Mouse (Mus musculus): Measurements from ENCODE around the gene R3hdml. TPM values are rescaled to one million over a fixed set of nuclear protein-coding genes. Genes with fewer than 3 reads are reported as not detected.
"Not testable (repeated sequence)": the region's sequence is repeated elsewhere in the genome, so short reads cannot be mapped to it uniquely, and the experiment has no call there.

The R3hdml gene
- polyA plus RNA-seq, 1 experiment, result not detected

GRCm38 (mm10) chr2:163459380-163459779 is 32.7 kb upstream of the R3hdml start:
- no peaks in the 10 kb centered on the region for H3K9me3 ChIP-seq (ENCODE audit: control insufficient read depth, low read length)
- peaks cover 20% of the 10 kb centered on the region for H3K27me3 ChIP-seq (ENCODE audit: control insufficient read depth)
- no peaks in the 10 kb centered on the region for H3K36me3 ChIP-seq (ENCODE audit: control insufficient read depth)
- H3K4me1 ChIP-seq (ENCODE audit: control insufficient read depth), result peaks cover 2% of the 10 kb centered on the region; the same call in 1 of the 2 replicates
- no peak overlapping the region for H3K4me3 ChIP-seq (replicated peaks)
- TF ChIP-seq TAL1 (IDR thresholded peaks at IDR 0.05; ENCODE audit: low read length) (no peak), GATA1 (IDR thresholded peaks at IDR 0.05; ENCODE audit: low read length) (no peak)

GRCm38 (mm10) chr2:163460622-163461021 is 31.5 kb upstream of the R3hdml start:
- TF ChIP-seq GATA1 (IDR thresholded peaks at IDR 0.05; ENCODE audit: low read length) (no peak), TAL1 (IDR thresholded peaks at IDR 0.05; ENCODE audit: low read length) (no peak)
- no peak overlapping the region for H3K4me3 ChIP-seq (replicated peaks)
- H3K36me3 ChIP-seq (ENCODE audit: control insufficient read depth), result peaks cover 2% of the 10 kb centered on the region; the same call in 1 of the 2 replicates
- H3K27me3 ChIP-seq (ENCODE audit: control insufficient read depth), result peaks cover 20% of the 10 kb centered on the region
- peaks cover 2% of the 10 kb centered on the region; the same call in 1 of the 2 replicates for H3K4me1 ChIP-seq (ENCODE audit: control insufficient read depth)
- H3K9me3 ChIP-seq (ENCODE audit: control insufficient read depth, low read length), result no peaks in the 10 kb centered on the region

- H3K4me3 ChIP-seq (replicated peaks); H3K9me3 ChIP-seq (ENCODE audit: control insufficient read depth, low read length): not testable (repeated sequence)
These were observed 30.8 kb upstream of the R3hdml start for GRCm38 (mm10) chr2:163461307-163461706.

GRCm38 (mm10) chr2:163462386-163462785 is 29.7 kb upstream of the R3hdml start:
- H3K36me3 ChIP-seq (ENCODE audit: control insufficient read depth), result peaks cover 12% of the 10 kb centered on the region

More at GRCm38 (mm10) chr2:163461307-163461706, 30.8 kb upstream of the R3hdml start:
- not testable (repeated sequence) for H3K36me3 ChIP-seq (ENCODE audit: control insufficient read depth); H3K4me1 ChIP-seq (ENCODE audit: control insufficient read depth)
- H3K27me3 ChIP-seq (ENCODE audit: control insufficient read depth), result peaks cover 20% of the 10 kb centered on the region

GRCm38 (mm10) chr2:163462801-163463200 is 29.3 kb upstream of the R3hdml start:
- no peak overlapping the region for H3K4me3 ChIP-seq (replicated peaks)
- peaks cover 20% of the 10 kb centered on the region for H3K27me3 ChIP-seq (ENCODE audit: control insufficient read depth)
- no peaks in the 10 kb centered on the region for H3K9me3 ChIP-seq (ENCODE audit: control insufficient read depth, low read length)
- peaks cover 2% of the 10 kb centered on the region for H3K4me1 ChIP-seq (ENCODE audit: control insufficient read depth)
- H3K36me3 ChIP-seq (ENCODE audit: control insufficient read depth), result peaks cover 15% of the 10 kb centered on the region
- TF ChIP-seq TAL1 (IDR thresholded peaks at IDR 0.05; ENCODE audit: low read length), result no peak
- no peak for TF ChIP-seq GATA1 (IDR thresholded peaks at IDR 0.05; ENCODE audit: low read length)

More at GRCm38 (mm10) chr2:163462386-163462785, 29.7 kb upstream of the R3hdml start:
- TF ChIP-seq GATA1 (IDR thresholded peaks at IDR 0.05; ENCODE audit: low read length) (no peak), TAL1 (IDR thresholded peaks at IDR 0.05; ENCODE audit: low read length) (no peak)
- peaks cover 20% of the 10 kb centered on the region for H3K27me3 ChIP-seq (ENCODE audit: control insufficient read depth)
- H3K4me3 ChIP-seq (replicated peaks), result no peak overlapping the region
- peaks cover 2% of the 10 kb centered on the region for H3K4me1 ChIP-seq (ENCODE audit: control insufficient read depth)
- H3K9me3 ChIP-seq (ENCODE audit: control insufficient read depth, low read length), result no peaks in the 10 kb centered on the region

- H3K36me3 ChIP-seq (ENCODE audit: control insufficient read depth), result peaks cover 19% of the 10 kb centered on the region
- H3K4me1 ChIP-seq (ENCODE audit: control insufficient read depth), result peaks cover 2% of the 10 kb centered on the region
- TF ChIP-seq GATA1 (IDR thresholded peaks at IDR 0.05; ENCODE audit: low read length) (no peak), TAL1 (IDR thresholded peaks at IDR 0.05; ENCODE audit: low read length) (no peak)
- H3K4me3 ChIP-seq (replicated peaks), result no peak overlapping the region
- H3K27me3 ChIP-seq (ENCODE audit: control insufficient read depth), result peaks cover 16% of the 10 kb centered on the region
- no peaks in the 10 kb centered on the region for H3K9me3 ChIP-seq (ENCODE audit: control insufficient read depth, low read length)
These were observed 28.8 kb upstream of the R3hdml start for GRCm38 (mm10) chr2:163463251-163463769.

GRCm38 (mm10) chr2:163463998-163464397 is 28.1 kb upstream of the R3hdml start:
- Histone ChIP-seq H3K4me3 (replicated peaks) (no peak overlapping the region), H3K9me3 (ENCODE audit: control insufficient read depth, low read length) (no peaks in the 10 kb centered on the region), H3K36me3 (ENCODE audit: control insufficient read depth) (peaks cover 25% of the 10 kb centered on the region), H3K4me1 (ENCODE audit: control insufficient read depth) (peaks cover 2% of the 10 kb centered on the region), H3K27me3 (ENCODE audit: control insufficient read depth) (peaks cover 9% of the 10 kb centered on the region)
- TF ChIP-seq TAL1 (IDR thresholded peaks at IDR 0.05; ENCODE audit: low read length), result no peak
- TF ChIP-seq GATA1 (IDR thresholded peaks at IDR 0.05; ENCODE audit: low read length), result no peak

GRCm38 (mm10) chr2:163464562-163464961 is 27.6 kb upstream of the R3hdml start:
- no peak for TF ChIP-seq GATA1 (IDR thresholded peaks at IDR 0.05; ENCODE audit: low read length)
- TF ChIP-seq TAL1 (IDR thresholded peaks at IDR 0.05; ENCODE audit: low read length), result no peak
- no peak overlapping the region for H3K4me3 ChIP-seq (replicated peaks)
- H3K4me1 ChIP-seq (ENCODE audit: control insufficient read depth), result peaks cover 2% of the 10 kb centered on the region
- peaks cover 4% of the 10 kb centered on the region for H3K27me3 ChIP-seq (ENCODE audit: control insufficient read depth)
- no peaks in the 10 kb centered on the region for H3K9me3 ChIP-seq (ENCODE audit: control insufficient read depth, low read length)
- peaks cover 31% of the 10 kb centered on the region for H3K36me3 ChIP-seq (ENCODE audit: control insufficient read depth)

GRCm38 (mm10) chr2:163466771-163467170 is 25.3 kb upstream of the R3hdml start:
- no peak overlapping the region for H3K4me3 ChIP-seq (replicated peaks)
- TF ChIP-seq TAL1 (IDR thresholded peaks at IDR 0.05; ENCODE audit: low read length) (no peak), GATA1 (IDR thresholded peaks at IDR 0.05; ENCODE audit: low read length) (no peak)
- H3K27me3 ChIP-seq (ENCODE audit: control insufficient read depth), result no peaks in the 10 kb centered on the region
- peaks cover 35% of the 10 kb centered on the region for H3K36me3 ChIP-seq (ENCODE audit: control insufficient read depth)
- H3K9me3 ChIP-seq (ENCODE audit: control insufficient read depth, low read length), result no peaks in the 10 kb centered on the region
- peaks cover 10% of the 10 kb centered on the region for H3K4me1 ChIP-seq (ENCODE audit: control insufficient read depth)

- Histone ChIP-seq H3K4me1 (ENCODE audit: control insufficient read depth) (peaks cover 18% of the 10 kb centered on the region), H3K27me3 (ENCODE audit: control insufficient read depth) (no peaks in the 10 kb centered on the region), H3K36me3 (ENCODE audit: control insufficient read depth) (peaks cover 35% of the 10 kb centered on the region), H3K4me3 (replicated peaks) (no peak overlapping the region), H3K9me3 (ENCODE audit: control insufficient read depth, low read length) (no peaks in the 10 kb centered on the region)
- TF ChIP-seq TAL1 (IDR thresholded peaks at IDR 0.05; ENCODE audit: low read length), result no peak
- no peak for TF ChIP-seq GATA1 (IDR thresholded peaks at IDR 0.05; ENCODE audit: low read length)
These were observed 24.5 kb upstream of the R3hdml start for GRCm38 (mm10) chr2:163467585-163467984.
